Mouse (Mus musculus): ENCODE measurements at regions not wholly inside any gene's neighbourhood (a gene's known extent, or its start where the extent isn't known, plus 50 kb on each side); places are given as distances from the start of the nearest gene placed in this dataset.

- TF ChIP-seq USF1 (IDR thresholded peaks at IDR 0.05; ENCODE audit: low read depth) (peak; percentile 2), CEBPB (IDR thresholded peaks at IDR 0.05; ENCODE audit: insufficient read depth, poor library complexity, severe bottlenecking) (no peak)
- H3K4me2 ChIP-seq (ENCODE audit: low read depth): no peak overlapping the region
Observed at GRCm38 (mm10) chr10:125164671-125165070, 224.6 kb downstream of the Slc16a7 start.

GRCm38 (mm10) chr10:125161077-125161476 is 228.2 kb downstream of the Slc16a7 start:
- H3K4me2 ChIP-seq (ENCODE audit: low read depth): no peak overlapping the region

More at GRCm38 (mm10) chr10:125164671-125165070, 224.6 kb downstream of the Slc16a7 start:
- H3K4me3 ChIP-seq: no peak overlapping the region
- H3ac ChIP-seq (ENCODE audit: control insufficient read depth, insufficient read length): no peak overlapping the region
- H3K79me2 ChIP-seq (ENCODE audit: control insufficient read depth, insufficient read depth): no peaks in the 10 kb centered on the region
- no peaks in the 10 kb centered on the region for H3K27me3 ChIP-seq (ENCODE audit: control insufficient read depth, insufficient read depth, insufficient read length)
- H3K36me3 ChIP-seq (ENCODE audit: control insufficient read depth, insufficient read depth): no peaks in the 10 kb centered on the region

GRCm38 (mm10) chr10:125148753-125149152 is 240.5 kb downstream of the Slc16a7 start:
- no peak overlapping the region for H3K4me3 ChIP-seq
- H3K27me3 ChIP-seq (ENCODE audit: control insufficient read depth, insufficient read depth, insufficient read length): no peaks in the 10 kb centered on the region
- H3K4me2 ChIP-seq (ENCODE audit: low read depth): no peak overlapping the region
- TF ChIP-seq TCF3 (IDR thresholded peaks at IDR 0.05; ENCODE audit: insufficient read length, low read depth): no peak
- no peak overlapping the region for H3ac ChIP-seq (ENCODE audit: control insufficient read depth, insufficient read length)
- no peaks in the 10 kb centered on the region for H3K79me2 ChIP-seq (ENCODE audit: control insufficient read depth, insufficient read depth)
- no peaks in the 10 kb centered on the region for H3K36me3 ChIP-seq (ENCODE audit: control insufficient read depth, insufficient read depth)

More at GRCm38 (mm10) chr10:125161077-125161476, 228.2 kb downstream of the Slc16a7 start:
- H3ac ChIP-seq (ENCODE audit: control insufficient read depth, insufficient read length): no peak overlapping the region
- no peaks in the 10 kb centered on the region for H3K79me2 ChIP-seq (ENCODE audit: control insufficient read depth, insufficient read depth)
- H3K27me3 ChIP-seq (ENCODE audit: control insufficient read depth, insufficient read depth, insufficient read length): no peaks in the 10 kb centered on the region
- TF ChIP-seq REST (IDR thresholded peaks at IDR 0.05; ENCODE audit: insufficient read depth, insufficient read length): no peak
- TF ChIP-seq E2F4 (IDR thresholded peaks at IDR 0.05; ENCODE audit: insufficient read depth): no peak
- TF ChIP-seq MYOG (IDR thresholded peaks at IDR 0.05; ENCODE audit: control insufficient read depth in 1 of 3, insufficient read depth in 1 of 3, insufficient read length in 2 of 3, low read depth in 2 of 3): no peak
- no peak for TF ChIP-seq USF1 (IDR thresholded peaks at IDR 0.05; ENCODE audit: low read depth)
- TF ChIP-seq POLR2A (IDR thresholded peaks at IDR 0.05; ENCODE audit: insufficient read length, low read depth): no peak
- no peak for TF ChIP-seq MAX (IDR thresholded peaks at IDR 0.05; ENCODE audit: low read depth)
- TF ChIP-seq MYOD1 (IDR thresholded peaks at IDR 0.05; ENCODE audit: control insufficient read depth in 1 of 3, insufficient read length in 2 of 3, low read depth in 2 of 3): no peak
- H3K4me3 ChIP-seq: no peak overlapping the region
- H3K36me3 ChIP-seq (ENCODE audit: control insufficient read depth, insufficient read depth): no peaks in the 10 kb centered on the region

- no peaks in the 10 kb centered on the region for H3K36me3 ChIP-seq (ENCODE audit: control insufficient read depth, insufficient read depth)
- no peak overlapping the region for H3K4me2 ChIP-seq (ENCODE audit: low read depth)
- no peak overlapping the region for H3K4me3 ChIP-seq
- H3K79me2 ChIP-seq (ENCODE audit: control insufficient read depth, insufficient read depth): no peaks in the 10 kb centered on the region
- no peaks in the 10 kb centered on the region for H3K27me3 ChIP-seq (ENCODE audit: control insufficient read depth, insufficient read depth, insufficient read length)
- TF ChIP-seq CEBPB (IDR thresholded peaks at IDR 0.05; ENCODE audit: insufficient read depth, poor library complexity, severe bottlenecking): no peak
- no peak for TF ChIP-seq SRF (IDR thresholded peaks at IDR 0.05; ENCODE audit: control insufficient read depth, insufficient read length, low read depth)
- TF ChIP-seq USF1 (IDR thresholded peaks at IDR 0.05; ENCODE audit: low read depth): no peak
- TF ChIP-seq TCF3 (IDR thresholded peaks at IDR 0.05; ENCODE audit: insufficient read length, low read depth): no peak
- no peak for TF ChIP-seq TCF12 (IDR thresholded peaks at IDR 0.05; ENCODE audit: insufficient read depth, poor library complexity, severe bottlenecking)
- TF ChIP-seq MAX (IDR thresholded peaks at IDR 0.05; ENCODE audit: low read depth): no peak
- TF ChIP-seq MYOG (IDR thresholded peaks at IDR 0.05; ENCODE audit: control insufficient read depth in 1 of 3, insufficient read depth in 1 of 3, insufficient read length in 2 of 3, low read depth in 2 of 3): no peak
- TF ChIP-seq E2F4 (IDR thresholded peaks at IDR 0.05; ENCODE audit: insufficient read depth): no peak
- no peak for TF ChIP-seq MYOD1 (IDR thresholded peaks at IDR 0.05; ENCODE audit: control insufficient read depth in 1 of 3, insufficient read length in 2 of 3, low read depth in 2 of 3)
- no peak for TF ChIP-seq POLR2A (IDR thresholded peaks at IDR 0.05; ENCODE audit: insufficient read length, low read depth)
- TF ChIP-seq REST (IDR thresholded peaks at IDR 0.05; ENCODE audit: insufficient read depth, insufficient read length): no peak
- TF ChIP-seq POLR2AphosphoS2 (IDR thresholded peaks at IDR 0.05; ENCODE audit: insufficient read length, low read depth): no peak
- no peak overlapping the region for H3ac ChIP-seq (ENCODE audit: control insufficient read depth, insufficient read length)
Observed at GRCm38 (mm10) chr10:125147239-125147782, 242.0 kb downstream of the Slc16a7 start.

- H3K79me2 ChIP-seq (ENCODE audit: control insufficient read depth, insufficient read depth): no peaks in the 10 kb centered on the region
- no peaks in the 10 kb centered on the region for H3K27me3 ChIP-seq (ENCODE audit: control insufficient read depth, insufficient read depth, insufficient read length)
- H3K4me2 ChIP-seq (ENCODE audit: low read depth): no peak overlapping the region
- TF ChIP-seq REST (IDR thresholded peaks at IDR 0.05; ENCODE audit: insufficient read depth, insufficient read length) (no peak), TCF12 (IDR thresholded peaks at IDR 0.05; ENCODE audit: insufficient read depth, poor library complexity, severe bottlenecking) (no peak), E2F4 (IDR thresholded peaks at IDR 0.05; ENCODE audit: insufficient read depth) (no peak), SRF (IDR thresholded peaks at IDR 0.05; ENCODE audit: control insufficient read depth, insufficient read length, low read depth) (no peak), POLR2AphosphoS2 (IDR thresholded peaks at IDR 0.05; ENCODE audit: insufficient read length, low read depth) (no peak), POLR2A (IDR thresholded peaks at IDR 0.05; ENCODE audit: insufficient read length, low read depth) (no peak), CEBPB (IDR thresholded peaks at IDR 0.05; ENCODE audit: insufficient read depth, poor library complexity, severe bottlenecking) (no peak), MAX (IDR thresholded peaks at IDR 0.05; ENCODE audit: low read depth) (no peak), TCF3 (IDR thresholded peaks at IDR 0.05; ENCODE audit: insufficient read length, low read depth) (no peak), MYOG (IDR thresholded peaks at IDR 0.05; ENCODE audit: control insufficient read depth in 1 of 3, insufficient read depth in 1 of 3, insufficient read length in 2 of 3, low read depth in 2 of 3) (no peak), USF1 (IDR thresholded peaks at IDR 0.05; ENCODE audit: low read depth) (no peak), MYOD1 (IDR thresholded peaks at IDR 0.05; ENCODE audit: control insufficient read depth in 1 of 3, insufficient read length in 2 of 3, low read depth in 2 of 3) (no peak)
- H3K36me3 ChIP-seq (ENCODE audit: control insufficient read depth, insufficient read depth): no peaks in the 10 kb centered on the region
- H3K4me3 ChIP-seq: no peak overlapping the region
- no peak overlapping the region for H3ac ChIP-seq (ENCODE audit: control insufficient read depth, insufficient read length)
Observed at GRCm38 (mm10) chr10:125146365-125146764, 242.9 kb downstream of the Slc16a7 start.
